Mouse (Mus musculus) left cerebral cortex, postnatal 14 days (tissue): ENCODE measurements around the gene Zfp503. TPM values are rescaled to one million over a fixed set of nuclear protein-coding genes. Genes with fewer than 3 reads are reported as not detected.
A peak's percentile ranks its signal among the peaks of the same experiment; 100 is the strongest.

Experiments used
- DNase-seq, 2 experiments: peaks; one replicate each; pipeline ENCODE4 v3.0.0; 2021 to 2022; ENCODE audit warnings: low spot score in 2 of 2, mixed read lengths in 1 of 2
- intact Hi-C: fragments of 180-260 bp; cut with DNase I; formaldehyde crosslinking; loops from one replicate; pipeline ENCODE4 v1.15.1; 2025
- total RNA-seq, 2 experiments: library from RNA; stranded (reverse); gene quantifications; 2 replicates each; pipeline ENCODE4 v1.2.3; 2021

The Zfp503 gene
- total RNA-seq, 2 experiments from 2014 or later, result 1.7 to 3.6 TPM

DNA sequence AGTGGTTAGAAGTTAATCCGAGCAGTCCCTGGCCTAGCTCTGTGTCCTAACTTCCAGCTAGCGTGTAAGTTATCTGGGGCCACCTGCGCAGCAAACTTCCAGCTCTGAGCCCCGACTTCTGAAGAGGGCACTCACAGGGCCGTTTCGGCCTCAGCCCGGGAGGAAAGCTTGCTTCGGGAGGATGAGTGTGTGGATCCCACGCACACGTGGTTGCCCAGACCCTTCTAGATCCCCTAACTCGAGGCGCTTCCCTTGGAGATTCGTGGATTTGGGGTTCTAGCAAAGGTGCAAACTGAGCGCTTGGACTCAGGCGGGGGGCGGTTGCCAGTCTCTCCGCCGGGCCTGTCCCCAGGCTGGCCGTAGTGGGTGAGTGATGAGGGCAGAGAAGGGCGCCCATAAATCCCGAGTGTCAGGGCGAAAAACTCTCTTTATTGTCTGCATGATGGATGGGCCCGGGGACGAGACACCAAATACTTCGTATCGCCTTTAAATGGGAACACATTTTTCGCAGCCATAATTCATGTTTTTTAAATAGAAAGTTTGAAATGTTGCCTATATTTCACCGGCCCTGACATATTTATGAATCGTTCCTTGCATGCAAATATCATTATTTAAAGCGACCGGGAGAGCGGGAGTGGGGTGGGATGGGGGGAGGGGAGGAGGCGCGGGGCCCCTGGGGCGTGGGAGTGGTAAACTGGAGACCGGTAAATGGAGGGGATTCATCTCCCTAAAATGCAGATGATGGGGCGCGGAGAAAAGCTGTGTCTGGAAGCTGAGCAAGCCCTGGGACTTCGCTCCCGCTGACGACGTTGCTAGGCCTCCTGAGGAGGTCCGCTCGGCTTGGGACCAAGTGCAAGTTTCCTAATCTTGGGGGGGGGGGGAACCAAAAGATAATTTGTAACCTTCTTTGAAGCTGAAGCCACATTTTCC is 4.9 kb upstream of the Zfp503 start:
- no peak for DNase-seq
- intact Hi-C loops, result no loop called here

DNA sequence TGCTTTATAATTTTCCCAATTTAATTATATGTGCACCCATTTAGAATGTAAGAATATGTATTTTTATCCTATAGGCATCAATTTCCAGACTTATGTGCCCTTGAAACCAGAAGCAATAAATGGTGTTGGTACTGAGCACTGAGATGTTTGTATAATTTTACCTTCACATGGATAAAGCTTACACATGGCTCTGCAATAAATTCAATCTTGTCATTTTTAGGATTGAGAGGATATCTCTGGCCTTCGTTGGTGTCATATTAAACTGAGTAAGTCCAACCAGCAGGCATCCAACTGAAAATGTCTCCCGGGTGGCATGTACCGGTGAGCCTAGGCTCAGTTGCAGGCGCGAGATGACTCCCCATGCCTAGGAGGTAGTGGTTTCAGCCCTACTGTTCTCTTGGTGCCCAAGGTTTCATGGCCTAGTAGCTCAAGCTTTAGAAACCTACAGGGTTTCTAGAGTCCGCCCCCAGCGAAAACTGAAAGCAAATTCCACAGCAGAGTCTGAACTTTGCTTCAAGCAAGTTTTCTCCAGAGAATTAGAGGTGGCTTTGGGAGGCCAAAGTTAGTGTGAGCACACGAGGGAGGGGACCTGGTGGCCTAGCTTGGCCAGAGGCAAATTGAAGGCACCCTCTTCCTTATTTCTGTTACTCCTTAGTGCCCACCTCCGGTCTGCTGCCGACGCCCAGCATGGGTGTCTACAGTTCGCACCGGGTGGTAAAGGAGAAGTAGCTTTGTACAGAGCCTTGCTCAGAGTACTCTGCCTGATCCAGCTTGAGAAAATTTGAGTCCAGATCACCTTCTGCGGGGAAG is 4.1 kb upstream of the Zfp503 start:
- intact Hi-C loops, result no loop called here
- DNase-seq, result no peak

DNA sequence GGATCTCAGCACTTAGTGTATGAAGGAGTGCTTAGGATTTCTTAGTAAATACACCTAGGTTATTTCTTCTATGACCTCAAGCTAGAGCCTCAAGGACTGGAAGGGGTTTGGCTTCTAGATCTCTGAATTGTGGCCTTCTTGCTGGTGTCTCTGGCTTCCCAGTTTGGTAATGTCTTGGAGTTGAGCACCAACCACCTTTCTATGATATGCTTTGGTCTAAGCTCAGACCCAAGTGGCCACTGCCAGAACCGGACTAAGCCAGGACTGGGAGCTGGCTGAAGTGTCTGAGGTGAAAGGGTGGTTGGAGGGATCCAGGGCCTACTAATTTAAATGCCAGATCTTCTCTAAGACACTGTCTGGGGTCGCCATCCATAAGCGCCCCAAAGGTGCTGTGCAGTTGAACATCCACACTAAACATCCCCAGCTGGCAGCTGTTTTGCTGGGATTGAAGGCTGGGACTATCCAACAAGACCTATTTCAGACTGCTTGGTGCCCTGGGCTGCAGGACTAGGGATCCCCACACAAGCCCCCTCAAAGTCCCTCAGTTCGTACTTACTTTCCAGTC is 3.0 kb upstream of the Zfp503 start:
- intact Hi-C loops, result no loop called here
- DNase-seq, result no peak

DNA sequence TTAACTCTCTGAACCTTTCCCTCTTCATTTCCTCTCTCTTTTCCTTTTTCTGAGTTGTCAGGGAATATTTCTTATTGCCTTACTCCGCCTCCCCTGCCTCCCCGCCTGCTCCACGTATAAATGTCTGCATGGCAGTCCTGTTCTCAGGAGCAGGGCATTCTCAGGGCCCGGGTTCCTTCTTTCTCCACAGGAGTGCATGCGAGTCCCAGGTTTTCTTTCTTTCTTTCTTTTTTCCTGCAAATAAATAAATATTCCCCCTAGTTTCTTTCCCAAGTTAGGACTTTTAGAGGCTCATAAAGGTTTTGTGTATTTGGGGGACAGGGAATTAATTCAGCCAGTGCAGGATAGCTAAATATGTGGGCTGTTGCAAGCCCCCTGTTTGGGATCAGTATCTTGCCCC is 2.5 kb upstream of the Zfp503 start:
- intact Hi-C loops, result no loop called here
- DNase-seq, result no peak

DNA sequence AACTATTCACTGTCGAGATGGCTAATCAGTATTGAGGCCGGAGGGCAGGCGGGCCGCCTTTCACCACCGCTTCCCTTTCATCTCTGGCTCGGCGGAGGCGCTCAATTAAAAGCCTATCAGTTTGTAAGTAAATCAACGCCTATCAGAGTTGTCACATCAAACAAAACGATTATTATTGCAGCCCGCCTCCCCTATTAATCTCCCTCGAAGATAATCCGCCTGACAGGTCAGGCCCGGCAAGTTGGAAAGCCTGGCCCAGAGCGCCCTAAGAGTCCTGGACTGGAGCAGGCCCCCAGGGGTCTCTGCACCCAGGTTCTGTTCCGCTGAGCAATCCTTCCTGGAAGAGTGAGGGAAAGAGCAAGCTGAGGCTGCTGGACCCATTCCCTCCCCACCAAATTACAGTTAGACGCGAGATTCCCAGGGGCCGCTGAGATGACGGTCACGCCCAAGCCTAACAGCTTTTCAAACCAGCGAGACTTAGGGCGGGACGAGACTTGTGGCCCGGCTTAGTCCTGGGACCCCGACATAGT is 1.9 kb upstream of the Zfp503 start:
- no peak for DNase-seq
- intact Hi-C loops, result no loop called here

DNA sequence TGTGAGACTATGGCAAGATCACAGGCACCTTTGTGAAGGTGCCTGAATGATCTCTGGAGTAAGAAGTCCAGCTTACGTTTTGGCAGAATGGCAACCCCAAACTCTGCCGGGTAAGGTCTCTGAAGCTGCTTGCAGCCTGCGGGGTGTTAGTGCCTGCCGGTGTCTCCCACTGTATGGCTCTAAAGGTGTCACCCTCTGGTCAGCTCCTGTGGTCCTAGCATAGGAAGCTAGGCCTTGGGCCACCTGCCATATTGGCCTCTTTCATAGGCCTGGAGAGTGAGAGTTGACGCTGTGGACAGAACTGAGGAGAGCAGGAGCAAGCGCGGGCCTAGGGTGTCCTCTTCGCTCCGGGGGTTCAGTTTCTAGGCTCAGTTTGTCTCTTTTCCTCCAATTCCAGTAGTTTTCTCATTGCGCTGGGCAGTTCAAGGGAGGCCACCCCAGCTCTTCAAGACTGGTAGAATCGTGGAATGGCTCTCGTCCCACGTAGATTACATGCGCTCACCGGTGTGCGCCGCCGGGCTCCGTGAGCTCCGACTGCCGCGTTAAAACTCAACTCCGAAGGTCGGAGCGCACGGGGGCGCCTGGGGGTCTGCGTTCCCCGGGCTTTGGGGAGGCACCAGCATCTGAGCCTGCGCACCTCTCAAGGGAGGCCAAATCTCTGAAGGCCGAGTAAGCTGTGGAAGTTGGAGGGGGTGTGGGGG is 1.1 kb upstream of the Zfp503 start:
- intact Hi-C loops, result no loop called here
- DNase-seq, result no peak

DNA sequence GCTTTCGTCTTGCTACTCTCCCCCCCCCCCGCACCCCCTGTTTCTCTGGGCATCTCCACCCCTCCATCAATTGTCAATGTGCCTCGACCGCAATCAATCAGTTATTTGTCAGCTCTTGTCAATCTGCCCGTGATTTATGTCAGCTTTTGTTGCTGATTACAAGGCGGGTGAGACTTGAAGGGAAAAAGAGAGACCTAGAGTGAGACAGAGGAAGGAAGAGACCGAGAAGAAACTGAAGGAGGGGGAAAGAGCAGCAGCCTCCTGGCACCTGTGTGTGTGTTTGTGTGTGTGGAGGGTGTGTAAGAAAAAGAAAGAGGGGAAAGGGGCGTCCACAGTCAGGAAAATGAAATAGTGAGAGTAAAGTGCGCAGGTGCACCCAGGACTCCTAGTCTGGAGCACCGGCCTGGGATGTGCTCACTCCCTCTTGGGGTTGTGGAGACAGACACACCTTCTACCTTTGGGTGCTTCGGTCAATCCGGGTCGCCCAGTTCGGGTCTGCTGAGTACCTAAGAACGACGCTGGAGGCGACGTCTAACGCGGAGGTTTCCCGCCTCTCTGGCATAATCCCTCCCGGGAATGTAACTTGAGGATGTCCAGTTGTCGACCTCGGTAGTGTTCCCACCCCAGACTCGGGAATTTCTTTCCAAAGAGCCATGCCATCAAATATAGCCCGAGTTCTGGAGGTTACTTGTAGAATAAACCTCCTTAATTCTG is 667 bp downstream of the Zfp503 start:
- no peak for DNase-seq
- intact Hi-C loops, result loop anchor here (5.0 to 10.0 kb wide), 3 partner anchors 454 to 1416 kb away; no protein-coding TSS in a partner anchor

DNA sequence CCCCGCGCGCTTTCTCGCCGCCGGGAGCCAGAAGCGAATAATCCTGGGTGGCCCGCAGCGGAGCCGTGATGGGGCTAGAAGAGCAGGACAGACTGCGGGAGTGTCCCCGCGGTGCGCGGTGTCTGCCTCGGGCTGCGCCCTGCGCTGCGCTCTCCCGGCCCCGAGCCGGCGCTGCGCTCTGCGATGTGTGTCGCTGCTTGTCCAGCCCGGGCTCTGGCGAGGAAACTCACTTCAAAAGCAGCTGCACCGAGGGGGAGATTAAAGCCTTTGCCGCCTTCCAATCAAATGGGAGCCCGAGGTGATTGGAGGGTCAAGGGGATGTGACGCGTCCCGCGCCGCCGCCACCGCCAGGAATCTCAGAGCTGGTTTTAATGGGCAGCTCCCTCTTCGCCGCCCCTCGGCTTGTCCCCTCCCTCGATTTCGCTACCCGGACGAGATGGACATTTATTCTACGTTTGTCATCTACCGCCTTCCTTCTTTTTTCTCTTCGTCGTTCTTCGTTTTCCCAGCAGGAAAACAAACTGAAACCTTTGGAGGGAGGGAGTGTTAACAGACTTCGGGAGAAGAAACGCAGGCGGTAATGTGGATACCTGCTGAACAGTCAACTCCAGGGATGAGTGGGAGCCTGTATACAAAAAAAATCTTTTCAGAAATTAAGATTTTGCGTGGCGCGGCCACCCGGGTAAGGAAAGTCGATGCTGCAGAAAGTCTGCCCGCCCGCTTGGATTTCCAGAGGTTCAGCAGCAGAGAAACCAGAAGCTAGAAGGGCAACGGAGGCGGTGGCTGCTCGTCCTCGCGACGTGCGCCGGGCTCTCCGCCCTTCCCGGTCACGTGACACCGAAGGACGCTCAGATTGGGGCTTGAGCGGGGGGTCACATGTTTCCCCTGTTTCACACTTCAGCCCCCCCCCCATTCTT is 1.5 kb downstream of the Zfp503 start:
- peak; percentile 89 to 92 for DNase-seq
- intact Hi-C loops, result loop anchor here (2.0 to 10.0 kb wide), 5 partner anchors 454 to 1417 kb away; no protein-coding TSS in a partner anchor

DNA sequence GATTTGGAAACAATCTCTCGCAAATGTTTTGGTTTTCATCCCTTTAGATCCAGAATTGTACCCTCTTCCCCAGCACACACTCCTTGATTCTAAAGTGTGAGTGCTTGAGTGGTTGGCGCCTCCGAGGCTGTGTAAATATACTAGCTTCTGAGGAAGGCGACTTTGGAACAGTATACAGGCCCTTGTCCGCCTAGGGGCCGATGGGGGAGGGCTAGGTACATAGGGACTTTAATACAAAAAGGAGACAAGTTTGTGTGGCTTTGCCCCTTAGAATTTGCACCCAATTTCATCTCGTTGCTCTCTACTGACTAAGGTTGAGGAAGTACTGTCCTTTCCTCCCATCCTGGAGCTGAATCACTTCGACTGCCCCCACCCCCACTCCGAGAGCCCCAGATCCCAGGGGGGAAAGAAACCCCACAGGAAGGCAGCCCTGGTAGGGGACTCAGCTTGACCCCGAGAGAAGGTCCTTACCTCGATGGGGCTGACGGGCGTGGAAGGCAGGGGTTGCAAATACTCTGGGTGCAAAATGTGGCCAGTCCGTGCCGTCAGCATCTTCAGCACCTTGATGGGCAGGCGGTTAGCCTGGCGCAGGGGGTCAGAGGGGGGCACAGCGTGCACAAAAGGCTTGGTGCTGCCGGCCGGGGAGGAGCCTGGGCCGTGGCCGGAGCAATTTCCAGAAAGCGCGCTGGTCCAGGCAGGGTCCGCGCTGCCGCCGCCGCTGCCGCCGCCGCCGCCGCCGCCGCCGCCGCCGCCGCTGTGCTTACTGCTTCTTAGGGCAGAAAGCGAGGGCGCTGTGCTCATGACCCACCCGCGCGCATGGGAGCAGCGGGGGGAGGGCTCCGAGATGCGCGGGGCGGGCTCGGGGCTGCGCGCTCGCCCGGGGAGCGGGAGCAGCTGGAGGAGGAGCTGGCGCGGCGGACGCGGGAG is 2.4 kb downstream of the Zfp503 start:
- intact Hi-C loops, result loop anchor here (2.0 to 10.0 kb wide), 5 partner anchors 455 to 1418 kb away; no protein-coding TSS in a partner anchor
- no peak for DNase-seq

DNA sequence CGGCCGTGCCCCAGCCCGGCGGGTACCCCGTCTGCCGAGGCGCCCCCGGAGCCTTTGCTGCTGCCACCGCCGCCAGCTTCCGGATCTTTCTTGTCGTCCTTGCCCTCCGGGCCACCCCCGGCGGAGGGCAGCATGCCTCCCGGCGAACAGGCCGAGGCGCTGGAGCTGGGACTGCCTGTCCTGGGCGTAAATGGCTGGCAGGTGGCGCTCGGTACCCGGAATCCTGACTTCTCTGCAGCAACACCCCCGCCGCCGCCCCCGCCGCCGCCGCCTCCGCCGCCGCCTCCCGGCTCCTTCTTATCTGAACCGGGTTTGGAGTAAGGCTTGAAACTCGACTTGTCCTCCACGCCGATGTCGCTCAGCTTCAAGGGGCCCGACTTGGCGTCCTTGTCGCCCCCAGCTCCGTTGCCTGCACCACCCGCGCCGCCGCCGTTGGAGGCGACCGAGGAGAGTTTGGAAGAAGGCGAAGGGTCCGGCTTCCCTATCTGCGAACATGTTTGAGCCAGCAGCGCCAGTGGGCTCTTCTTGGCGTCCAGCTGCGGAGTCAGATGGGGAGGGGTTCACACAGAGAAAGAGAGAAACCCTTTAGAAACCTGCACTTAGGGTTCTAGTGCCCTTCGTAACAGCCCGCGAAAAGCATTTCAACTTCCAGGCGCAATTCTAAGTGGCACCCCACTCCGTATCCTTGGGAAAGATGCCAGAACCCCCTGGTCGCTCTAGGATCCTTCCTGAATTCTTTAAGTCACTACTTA is 3.2 kb downstream of the Zfp503 start:
- intact Hi-C loops, result loop anchor here (2.0 to 10.0 kb wide), 5 partner anchors 456 to 1419 kb away; no protein-coding TSS in a partner anchor
- DNase-seq, result peak; percentile 80 to 85

DNA sequence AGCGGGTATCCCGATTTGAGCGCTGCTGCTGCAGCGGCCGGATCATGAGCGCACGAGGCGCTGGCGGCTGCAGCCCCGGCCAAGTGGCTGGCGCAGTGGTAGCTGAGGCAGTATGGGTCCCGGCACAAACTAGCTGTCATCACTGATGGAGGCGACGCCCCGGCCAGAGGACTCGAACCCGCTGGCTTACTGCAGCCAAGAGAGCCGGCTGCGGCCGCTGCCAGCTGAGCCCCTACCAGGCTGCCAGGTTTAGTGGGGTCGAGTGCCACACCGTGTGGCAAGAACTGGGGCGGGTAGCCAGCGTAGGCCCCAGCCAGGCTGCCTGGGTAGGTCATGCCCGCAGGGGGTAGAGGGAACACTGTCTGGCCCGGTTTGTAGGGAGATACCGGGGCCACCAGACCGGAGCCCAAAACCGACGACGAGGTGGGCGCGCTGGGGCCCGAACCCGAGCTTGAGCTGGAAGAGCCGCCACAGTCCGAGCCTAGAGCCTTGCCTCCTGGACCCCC is 3.9 kb downstream of the Zfp503 start:
- DNase-seq, result no peak

DNA sequence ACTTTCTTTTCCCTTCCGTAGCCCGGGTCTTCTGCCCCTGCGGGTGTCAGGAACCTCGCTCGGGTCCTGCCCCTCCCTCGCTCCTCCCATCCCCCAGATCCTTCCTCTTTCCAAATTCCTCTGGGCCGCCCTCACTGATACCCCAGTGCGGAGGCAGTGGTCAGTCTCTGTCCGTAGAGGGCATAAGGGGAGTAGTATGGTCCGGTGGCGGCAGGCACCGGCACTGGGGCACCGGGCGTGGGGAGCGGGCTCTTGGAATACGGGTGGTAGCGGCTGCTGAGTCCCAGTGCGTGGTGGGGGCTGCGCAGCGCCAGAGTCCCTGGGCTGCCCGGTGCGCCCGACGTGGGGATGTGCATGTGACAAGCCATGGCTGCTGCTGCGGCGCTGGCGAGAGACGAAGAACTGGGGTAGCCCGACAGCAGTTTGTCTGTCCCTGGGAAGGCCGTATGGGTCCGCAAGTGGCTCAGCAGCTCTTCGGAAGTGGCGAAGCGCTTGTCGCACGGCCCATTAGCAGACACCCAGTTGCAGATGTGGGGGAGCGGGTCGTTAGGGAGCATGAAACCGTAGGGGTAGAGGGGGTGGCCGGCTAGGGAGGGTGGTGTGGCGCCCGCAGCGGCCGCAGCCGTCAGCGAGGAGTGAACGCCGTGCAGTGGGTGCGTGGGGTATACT is 4.5 kb downstream of the Zfp503 start:
- DNase-seq, result no peak
- intact Hi-C loops, result loop anchor here (5.0 to 10.0 kb wide), 3 partner anchors 457 to 1420 kb away; no protein-coding TSS in a partner anchor

More for the DNA sequence above, 3.9 kb downstream of the Zfp503 start:
- intact Hi-C loops, result loop anchor here (5.0 to 10.0 kb wide), 3 partner anchors 457 to 1419 kb away; no protein-coding TSS in a partner anchor

DNA sequence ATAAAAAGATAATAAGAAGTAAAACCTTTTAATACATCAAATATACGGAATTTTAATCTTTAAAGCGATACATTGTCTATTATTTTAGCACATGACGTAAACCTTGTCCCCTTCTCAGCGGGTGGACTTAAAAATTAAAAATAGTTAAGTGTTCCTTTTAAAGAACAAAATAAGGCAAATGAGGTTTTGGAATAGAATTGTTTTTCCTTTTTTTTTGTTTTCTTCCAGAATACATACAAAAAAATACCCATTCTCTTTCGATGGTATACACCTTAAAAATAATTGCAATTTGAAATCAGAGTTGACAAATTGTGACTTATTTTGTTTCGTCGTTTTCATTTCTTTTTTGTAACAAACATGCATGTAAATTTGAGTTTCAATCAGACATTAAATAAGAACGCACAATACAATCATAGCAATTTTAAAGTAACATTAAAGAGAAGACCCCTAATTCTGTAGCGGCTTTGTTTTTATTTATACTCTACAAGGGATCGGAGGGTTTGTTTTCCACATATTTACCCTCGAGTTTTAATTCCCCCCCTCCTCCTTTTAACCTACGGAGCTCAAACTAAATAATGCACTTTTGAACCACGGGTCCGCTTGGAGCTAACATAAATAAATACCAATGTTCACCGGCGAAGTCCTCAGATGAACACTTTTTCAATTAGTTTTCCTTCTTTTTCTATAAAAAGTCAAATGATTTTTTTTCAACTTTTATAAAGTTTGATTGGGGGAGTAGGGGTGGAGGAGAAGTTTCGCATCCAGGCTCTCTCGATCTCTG is 5.3 kb downstream of the Zfp503 start:
- DNase-seq, result no peak
- intact Hi-C loops, result loop anchor here (10.0 kb wide), 1 partner anchor 1421 kb away; no protein-coding TSS in a partner anchor
